ENCODE assay signal across 9 mouse cellular contexts in genomic region chr15:93713428-93713827, GRCm38 (mm10).
DNase-seq lines count a peak whose midpoint lies in the region; ATAC-seq and TF ChIP-seq lines count a peak whose summit lies in the region.
"Had no signal": no experiment of that assay in that cellular context is flagged by ENCODE, and none has a peak within 500 bp of the region (broad histone marks: within the 10 kb centered on the region; RNA-seq: fewer than 3 reads in every experiment).

No protein-coding gene starts in this region.

- H3K4me3 ChIP-seq in forebrain, postnatal 0 days (ENCODE audit: low read depth, low read length) = no peak overlapping the region
- H3K4me3 ChIP-seq: embryonic facial prominence, embryonic 15.5 days had no signal

- H3K4me1 ChIP-seq in forebrain, postnatal 0 days (ENCODE audit: insufficient read depth) = no peaks in the 10 kb centered on the region

- WGBS in forebrain, postnatal 0 days = 67% methylated on average over 7 of the region's 7 CpGs

- DNase-seq in layer of hippocampus, adult 11-12 months (ENCODE audit: low spot score) = peak; percentile 56
- DNase-seq in layer of hippocampus, adult 9-10 months (ENCODE audit: low spot score) = no peak
- peak; percentile 54 for DNase-seq in brain, adult 2 months (ENCODE audit: low read depth, low spot score)
- peak; percentile 68 for DNase-seq in kidney, adult 9 months
- peak; percentile 85 for DNase-seq in ovary, postnatal 14 days (ENCODE audit: low spot score)
- no peak for DNase-seq in embryo, embryonic 10 days (ENCODE audit: low spot score)
- DNase-seq in forebrain, postnatal 0 days = no peak

- H3K27ac ChIP-seq in forebrain, postnatal 0 days (ENCODE audit: low read depth, low read length) = no peak overlapping the region

- H3K4me2 ChIP-seq in forebrain, postnatal 0 days (ENCODE audit: low read depth) = no peak overlapping the region
- H3K4me2 ChIP-seq: embryonic facial prominence, embryonic 15.5 days had no signal

- ATAC-seq in erythroblast, adult 5-6 weeks (replicated peaks; ENCODE audit: low FRiP score, poor library complexity, severe bottlenecking) = no peak
- no peak for ATAC-seq in forebrain, postnatal 0 days

- no peak for TF ChIP-seq CTCF in forebrain, postnatal 0 days (IDR thresholded peaks at IDR 0.05; ENCODE audit: low read depth)

- H3K9ac ChIP-seq in forebrain, postnatal 0 days = no peak overlapping the region
- H3K9ac ChIP-seq: embryonic facial prominence, embryonic 15.5 days had no signal

- H3K36me3 ChIP-seq in forebrain, postnatal 0 days (ENCODE audit: insufficient read depth) = no peaks in the 10 kb centered on the region
- H3K36me3 ChIP-seq: embryonic facial prominence, embryonic 15.5 days had no signal

- H3K9me3 ChIP-seq in forebrain, postnatal 0 days (ENCODE audit: low read length) = no peaks in the 10 kb centered on the region
- H3K9me3 ChIP-seq: embryonic facial prominence, embryonic 15.5 days had no signal

- H3K27me3 ChIP-seq in forebrain, postnatal 0 days (ENCODE audit: insufficient read depth, low read length) = no peaks in the 10 kb centered on the region
- H3K27me3 ChIP-seq: embryonic facial prominence, embryonic 15.5 days had no signal

Comparison
In these comparisons a context has a peak if more than half of its experiments do, and no peak if none do; other contexts are left out.
1. DNase-seq: peak in layer of hippocampus, adult 11-12 months (single experiment), brain, adult 2 months (single experiment), kidney, adult 9 months (single experiment) and ovary, postnatal 14 days (single experiment); none in layer of hippocampus, adult 9-10 months (single experiment), embryo, embryonic 10 days (single experiment) and forebrain, postnatal 0 days (single experiment).